Mouse (Mus musculus) monocyte, adult 5-6 weeks (primary cell): ENCODE results near the gene Btbd10. TPM values are rescaled to one million over a fixed set of nuclear protein-coding genes. Genes with fewer than 3 reads are reported as not detected.

ENCODE experiments used
- total RNA-seq: library from RNA; stranded (forward); fragments of 200-1000, 200-491, 200-594 nt; gene quantifications from 3 replicates; pipeline ENCODE4 v1.2.3, GENCODE M21; 2017

The Btbd10 gene
- total RNA-seq, 1 experiment from 2014 or later: 35.9 TPM

Other genes with a start within 250 kb of the Btbd10 start
- gene Arntl, start 161.9 kb downstream of the Btbd10 start, total RNA-seq: 15.8 to 26.0 TPM (median 17.3 TPM) in 3 replicates
- not detected in 3 replicates for gene Pth, start 19.2 kb upstream of the Btbd10 start, total RNA-seq
- gene Far1, start 144.4 kb upstream of the Btbd10 start, total RNA-seq: 182 to 213 TPM (median 206 TPM) in 3 replicates